Mouse (Mus musculus) Patski (cell line): ENCODE measurements around the gene Cd28. TPM values are rescaled to one million over a fixed set of nuclear protein-coding genes. Genes with fewer than 3 reads are reported as not detected.
"Not testable (repeated sequence)": the region's sequence is repeated elsewhere in the genome, so short reads cannot be mapped to it uniquely, and the experiment has no call there.

ENCODE experiments used
- ATAC-seq: fragments of 100-300 bp; one replicate; pipeline ENCODE4 v1.8.0; 2021
- CTCF ChIA-PET: fragments of 350-600 bp; sonication (Branson Sonifier 250); formaldehyde crosslinking; loops from one replicate; lab custom pipeline; 2022; ENCODE audit warnings: inconsistent platforms; lab: Charles Lee
- POLR2A ChIA-PET: fragments of 350-600 bp; sonication (Branson Sonifier 250); formaldehyde crosslinking; loops from one replicate; lab custom pipeline; 2022; ENCODE audit warnings: antibody characterized with exemption, inconsistent platforms; lab: Charles Lee
- DNase-seq: peaks from one replicate; pipeline ENCODE4 v3.0.0-alpha.2; 2011; ENCODE audit warnings: low read depth, low spot score
- H3K27me3 ChIP-seq: fragments of 371-371 bp; one replicate; pipeline ENCODE4 v1.5.1; 2021
- CTCF ChIP-seq: fragments of 100-300 bp; IDR thresholded peaks from one replicate; pipeline ENCODE4 v1.5.1; 2021
- in situ Hi-C: fragments of 300-500 bp; cut with MboI; formaldehyde crosslinking; loops from 3 replicates; pipeline ENCODE4 v1.11.1; 2018; ENCODE audit warnings: low pct_unique_long_range_greater_than_20kb, mixed read lengths
- polyA plus RNA-seq: library from polyadenylated mRNA; unstranded; gene quantifications from one replicate; pipeline ENCODE4 v1.2.3, GENCODE M21; 2021

Cd28 gene
- polyA plus RNA-seq, 1 experiment from 2014 or later = not detected

GRCm38 (mm10) chr1:60813411-60813810, 96.8 kb downstream of the Cd28 start:
- DNase-seq (no peak), ATAC-seq (no peak)
- CTCF ChIA-PET = no interaction called here
- in situ Hi-C loops = no loop called here
- no peak for TF ChIP-seq CTCF
- peaks cover 8% of the 10 kb centered on the region for H3K27me3 ChIP-seq
- POLR2A ChIA-PET = no interaction called here

GRCm38 (mm10) chr1:60815912-60816311, 99.3 kb downstream of the Cd28 start:
- DNase-seq (no peak), ATAC-seq (no peak)
- ChIA-PET POLR2A (no interaction called here), CTCF (no interaction called here)
- in situ Hi-C loops = no loop called here
- H3K27me3 ChIP-seq = peaks cover 8% of the 10 kb centered on the region
- TF ChIP-seq CTCF = no peak

GRCm38 (mm10) chr1:60818491-60818890, 101.9 kb downstream of the Cd28 start:
- DNase-seq, CTCF ChIA-PET, H3K27me3 ChIP-seq, ATAC-seq, in situ Hi-C loops, POLR2A ChIA-PET: not testable (repeated sequence)

- in situ Hi-C loops = no loop called here
- ATAC-seq (no peak), DNase-seq (no peak)
- CTCF ChIA-PET = no interaction called here
- POLR2A ChIA-PET = no interaction called here
- no peak for TF ChIP-seq CTCF
- peaks cover 8% of the 10 kb centered on the region for H3K27me3 ChIP-seq
Measured at GRCm38 (mm10) chr1:60819993-60820392, 103.4 kb downstream of the Cd28 start.

GRCm38 (mm10) chr1:60820981-60821380, 104.4 kb downstream of the Cd28 start:
- DNase-seq (no peak), ATAC-seq (no peak)
- TF ChIP-seq CTCF = no peak
- ChIA-PET CTCF (no interaction called here), POLR2A (interaction anchor here (0.6 kb wide), 1 partner anchor 427 kb away, joined by 4 read pairs; no protein-coding TSS in a partner anchor)
- H3K27me3 ChIP-seq = peaks cover 8% of the 10 kb centered on the region
- in situ Hi-C loops = no loop called here

GRCm38 (mm10) chr1:60821590-60821989, 105.0 kb downstream of the Cd28 start:
- ChIA-PET CTCF (interaction anchor here (1.0 kb wide), 1 partner anchor 258 kb away, joined by 3 read pairs; no protein-coding TSS in a partner anchor), POLR2A (no interaction called here)
- no peak for ATAC-seq
- H3K27me3 ChIP-seq = peaks cover 8% of the 10 kb centered on the region
- TF ChIP-seq CTCF = no peak
- in situ Hi-C loops = no loop called here
- DNase-seq = no peak

Other genes starting within 250 kb of the Cd28 start
- gene Raph1, start 149.7 kb upstream of the Cd28 start, polyA plus RNA-seq = 8.5 TPM
- gene Ctla4, start 170.2 kb downstream of the Cd28 start, polyA plus RNA-seq = not detected